Mouse (Mus musculus) forebrain, embryonic 11.5 days (tissue): ENCODE measurements at regions not wholly inside any gene's neighbourhood (a gene's known extent, or its start where the extent isn't known, plus 50 kb on each side); places are given as distances from the start of the nearest gene placed in this dataset.

ENCODE experiments used
- ATAC-seq: fragments of 200-750 bp; cut with Nextera tagmentation; replicated peaks from 2 replicates; pipeline ENCODE4 v1.8.0; 2017; ENCODE audit warnings: moderate TSS enrichment; ENCODE audit not compliant: low FRiP score
- DNase-seq: peaks from one replicate; pipeline ENCODE4 v3.0.0-alpha.2; 2017; ENCODE audit warnings: low spot score
- H3K27ac ChIP-seq: fragments of 300-500 bp; sonication (generic); 2 replicates; pipeline ENCODE4 v1.5.1; 2014; ENCODE audit warnings: low read depth, low read length
- H3K27me3 ChIP-seq: fragments of 300-500 bp; sonication (generic); 2 replicates; pipeline ENCODE4 v1.6.1; 2014; ENCODE audit warnings: mild to moderate bottlenecking, low read length, mixed read lengths; ENCODE audit not compliant: control insufficient read depth, insufficient read depth
- H3K36me3 ChIP-seq: fragments of 300-500 bp; sonication (generic); 2 replicates; pipeline ENCODE4 v1.6.1; 2014; ENCODE audit warnings: mild to moderate bottlenecking, low read length, moderate library complexity, mixed read lengths; ENCODE audit not compliant: control insufficient read depth, insufficient read depth
- H3K4me1 ChIP-seq: fragments of 300-500 bp; sonication (generic); replicated peaks from 2 replicates; pipeline ENCODE4 v1.6.1; 2014; ENCODE audit warnings: low read length, mixed read lengths; ENCODE audit not compliant: control insufficient read depth, insufficient read depth
- H3K4me2 ChIP-seq: fragments of 300-500 bp; sonication (generic); 2 replicates; pipeline ENCODE4 v1.6.1; 2014; ENCODE audit warnings: low read depth, mild to moderate bottlenecking, low read length, moderate library complexity, mixed read lengths; ENCODE audit not compliant: severe bottlenecking
- H3K4me3 ChIP-seq: fragments of 300-500 bp; sonication (generic); 2 replicates; pipeline ENCODE4 v1.5.1; 2014; ENCODE audit warnings: low read depth, low read length
- H3K9ac ChIP-seq: fragments of 300-500 bp; sonication (generic); 2 replicates; pipeline ENCODE4 v1.6.1; 2014; ENCODE audit warnings: low read length
- H3K9me3 ChIP-seq: fragments of 300-500 bp; sonication (generic); 2 replicates; pipeline ENCODE4 v1.6.1; 2016; ENCODE audit warnings: low read length, mixed read lengths; ENCODE audit not compliant: control insufficient read depth
- WGBS: fragments of 180-500 bp; shearing (Covaris S2); extraction: QIAGEN DNeasy Blood & Tissue Kit; methylation state at CpG from one replicate; pipeline ENCODE4 v1.1.7; 2014; 5-methylcytosine and 5-hydroxymethylcytosine counted together

DNA sequence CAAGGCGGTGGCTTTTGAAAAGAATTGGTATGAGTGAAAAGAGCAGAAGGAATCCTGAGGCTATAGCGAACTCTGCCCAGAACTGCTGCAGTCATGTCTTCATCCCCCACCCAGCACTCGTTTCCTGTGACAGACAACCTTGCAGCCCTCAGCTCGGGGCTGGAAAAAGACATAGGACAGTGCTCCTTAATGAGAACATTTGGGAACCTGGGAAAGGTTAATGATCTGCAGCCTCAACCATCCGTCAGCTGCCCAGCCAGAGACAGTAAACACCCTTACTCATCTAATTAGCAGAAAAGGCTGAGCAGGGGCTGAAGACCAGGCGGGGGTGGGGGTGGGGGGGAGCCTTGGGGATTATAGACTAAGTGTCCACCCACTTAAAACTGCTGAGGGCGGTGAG, 76.3 kb upstream of the Arhgap36 start:
- ATAC-seq: peak; percentile 39; the same call in 1 of the 2 replicates
- H3K4me1 ChIP-seq: no peaks in the 10 kb centered on the region

GRCm38 (mm10) chrX:49377067-49377466, 86.7 kb upstream of the Arhgap36 start:
- WGBS: 28% methylated on average over 8 of the region's 8 CpGs
- no peaks in the 10 kb centered on the region for H3K9me3 ChIP-seq
- H3K4me2 ChIP-seq: no peak overlapping the region
- no peak overlapping the region for H3K4me3 ChIP-seq
- H3K36me3 ChIP-seq: no peaks in the 10 kb centered on the region
- ATAC-seq: no peak
- DNase-seq: peak; percentile 48
- H3K27ac ChIP-seq: no peak overlapping the region
- no peaks in the 10 kb centered on the region for H3K4me1 ChIP-seq
- no peak overlapping the region for H3K9ac ChIP-seq
- no peaks in the 10 kb centered on the region for H3K27me3 ChIP-seq

More for the DNA sequence above, 76.3 kb upstream of the Arhgap36 start:
- Histone ChIP-seq H3K27me3 (no peaks in the 10 kb centered on the region), H3K36me3 (no peaks in the 10 kb centered on the region), H3K27ac (no peak overlapping the region), H3K9me3 (no peaks in the 10 kb centered on the region), H3K4me2 (no peak overlapping the region), H3K4me3 (no peak overlapping the region), H3K9ac (no peak overlapping the region)
- 36% methylated on average over 7 of the region's 7 CpGs for WGBS
- no peak for DNase-seq

GRCm38 (mm10) chrX:49370384-49370783, 82.3 kb upstream of the Enox2 start:
- H3K4me1 ChIP-seq: no peaks in the 10 kb centered on the region
- WGBS: 56% methylated on average over 2 of the region's 2 CpGs
- H3K4me3 ChIP-seq: no peak overlapping the region
- no peaks in the 10 kb centered on the region for H3K9me3 ChIP-seq
- no peak overlapping the region for H3K27ac ChIP-seq
- no peaks in the 10 kb centered on the region for H3K27me3 ChIP-seq
- DNase-seq: no peak
- ATAC-seq: no peak
- H3K9ac ChIP-seq: no peak overlapping the region
- H3K4me2 ChIP-seq: no peak overlapping the region
- H3K36me3 ChIP-seq: no peaks in the 10 kb centered on the region

- Histone ChIP-seq H3K4me2 (no peak overlapping the region), H3K4me3 (no peak overlapping the region), H3K36me3 (no peaks in the 10 kb centered on the region), H3K27ac (no peak overlapping the region), H3K27me3 (no peaks in the 10 kb centered on the region), H3K9ac (no peak overlapping the region), H3K9me3 (no peaks in the 10 kb centered on the region), H3K4me1 (no peaks in the 10 kb centered on the region)
- no peak for ATAC-seq
- DNase-seq: no peak
- 45% methylated on average over 9 of the region's 9 CpGs for WGBS
These were observed 81.3 kb upstream of the Enox2 start for GRCm38 (mm10) chrX:49369404-49369803.

GRCm38 (mm10) chrX:49346451-49346850, 58.4 kb upstream of the Enox2 start:
- no peak for DNase-seq
- no peak for ATAC-seq
- H3K4me1 ChIP-seq: no peaks in the 10 kb centered on the region
- H3K36me3 ChIP-seq: no peaks in the 10 kb centered on the region
- no peaks in the 10 kb centered on the region for H3K9me3 ChIP-seq
- no peak overlapping the region for H3K27ac ChIP-seq
- H3K27me3 ChIP-seq: no peaks in the 10 kb centered on the region
- no peak overlapping the region for H3K4me2 ChIP-seq
- H3K9ac ChIP-seq: no peak overlapping the region
- H3K4me3 ChIP-seq: no peak overlapping the region
